Mouse (Mus musculus) liver, adult 2 months (tissue): ENCODE data around the gene Sycp2l.

Experiments used
- CTCF ChIP-seq: fragments of 200-500 bp; IDR thresholded peaks from 2 replicates; pipeline ENCODE4 v1.5.1; 2011; ENCODE audit warnings: low read depth, low read length, control low read depth
- POLR2A ChIP-seq: fragments of 200-500 bp; IDR thresholded peaks from 2 replicates; pipeline ENCODE4 v1.6.1; 2011; ENCODE audit warnings: low read length, control low read depth; ENCODE audit not compliant: insufficient read depth; ENCODE audit errors: extremely low read depth

- no peak for TF ChIP-seq POLR2A
- TF ChIP-seq CTCF, result no peak
These were observed 39.0 kb downstream of the Sycp2l start for GRCm38 (mm10) chr13:41153146-41153545.
